Mouse (Mus musculus): ENCODE data around the gene Alkbh3.

Alkbh3 gene

DNA sequence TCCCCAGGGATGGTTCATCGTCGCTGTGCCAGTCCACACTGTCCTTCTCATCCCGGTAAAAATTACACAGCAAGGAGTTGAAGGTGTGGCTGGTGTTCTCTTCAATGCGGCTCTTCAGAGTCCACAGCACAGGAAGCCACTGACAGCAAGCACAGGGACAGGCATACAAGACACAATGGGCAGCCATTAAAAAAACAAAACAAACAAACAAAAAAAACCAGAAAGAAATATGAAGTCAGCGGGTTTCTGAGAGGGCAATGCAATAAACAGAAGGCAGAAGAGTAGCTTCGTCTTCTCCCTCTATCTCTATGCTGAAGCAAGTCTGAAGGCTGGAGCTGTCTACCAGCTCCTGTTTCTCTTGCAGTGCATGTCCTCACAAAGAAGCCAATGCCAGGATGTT lies 14.4 kb downstream of the Alkbh3 start, which contains the start of gene Gm27027:
Gm27027 (minus strand) TSS at position 101 of the 400 bp plus-strand sequence.
- DNase-seq (ENCODE audit: low read depth, low spot score): no peak

DNA sequence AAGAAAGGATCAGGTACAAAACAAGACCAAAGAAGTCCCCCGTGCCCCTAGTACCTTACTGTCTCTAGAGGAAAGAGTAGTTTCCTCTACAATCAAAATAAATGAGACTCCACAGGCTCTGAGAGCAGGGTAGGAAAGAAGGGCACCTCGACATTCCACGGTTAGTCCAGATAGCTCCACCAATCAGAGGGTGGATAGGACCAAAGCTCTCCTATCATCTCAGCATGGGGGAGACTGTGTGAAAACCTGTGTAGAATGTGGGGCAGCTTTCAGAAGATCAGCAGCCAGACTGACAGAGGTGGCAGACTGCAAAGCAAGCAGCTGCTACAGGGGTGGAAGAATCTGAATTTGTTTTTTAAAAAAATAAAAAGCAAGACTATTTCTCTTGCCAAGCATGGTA lies 17.8 kb downstream of the Alkbh3 start:
- DNase-seq (ENCODE audit: low read depth, low spot score): peak; percentile 73

DNA sequence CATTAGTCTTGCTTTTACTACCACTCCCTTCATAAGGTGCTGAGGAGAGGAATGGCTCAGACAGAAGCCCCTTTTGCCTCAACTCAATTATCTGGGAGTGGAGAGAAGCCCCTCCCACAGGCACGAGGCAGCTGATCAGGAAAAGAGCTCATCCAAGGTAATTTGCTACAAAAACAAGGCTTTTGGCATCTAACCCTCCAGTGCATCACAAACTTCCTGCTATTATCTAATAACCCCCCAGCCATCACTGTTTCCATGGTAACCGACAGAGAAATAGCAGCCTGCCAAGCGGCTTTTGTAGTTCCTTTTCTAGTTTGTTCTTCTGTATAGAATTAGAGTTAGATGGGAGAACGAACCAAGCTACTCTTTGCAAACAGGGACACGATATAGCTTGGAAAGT lies 18.3 kb downstream of the Alkbh3 start:
- peak; percentile 85 for DNase-seq (ENCODE audit: low read depth, low spot score)

DNA sequence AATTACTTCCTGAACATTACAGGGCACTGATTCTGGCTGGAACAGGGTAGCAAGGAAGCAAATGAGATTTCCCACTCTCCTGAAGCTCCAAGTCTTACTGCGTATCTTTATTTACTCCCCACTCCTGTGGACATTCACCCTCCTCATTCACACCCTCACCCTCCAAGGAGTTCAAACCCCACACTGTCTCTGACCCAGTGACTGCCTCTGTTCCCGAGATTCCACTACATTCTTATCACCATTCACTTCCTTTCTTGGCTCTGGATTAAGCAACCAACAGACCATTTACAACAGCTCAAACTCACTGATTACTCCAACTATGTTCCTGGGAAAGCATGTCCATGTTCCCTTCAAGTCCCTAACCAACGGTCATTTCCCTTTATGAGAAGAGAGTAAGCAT lies 19.3 kb downstream of the Alkbh3 start:
- no peak for DNase-seq (ENCODE audit: low read depth, low spot score)

DNA sequence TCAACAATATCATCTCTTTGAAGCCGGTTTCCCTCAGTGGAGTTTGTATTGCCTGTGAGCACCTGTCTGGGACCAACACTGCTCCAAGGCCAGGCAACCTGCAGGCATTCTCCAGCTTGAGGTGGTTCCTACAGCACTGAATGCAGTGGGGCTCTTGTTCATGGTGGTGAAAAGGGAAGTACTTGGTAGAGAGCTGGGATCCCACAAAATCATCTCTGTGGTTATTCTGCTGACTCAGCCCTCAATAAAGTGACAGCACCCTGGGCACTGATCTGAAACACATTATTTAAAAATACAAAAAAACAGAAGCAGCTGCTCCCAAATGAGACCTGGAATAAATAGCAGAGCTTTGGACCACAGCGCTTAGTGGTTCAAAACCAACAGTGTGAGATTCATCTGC lies 22.2 kb downstream of the Alkbh3 start:
- no peak for DNase-seq (ENCODE audit: low read depth, low spot score)

DNA sequence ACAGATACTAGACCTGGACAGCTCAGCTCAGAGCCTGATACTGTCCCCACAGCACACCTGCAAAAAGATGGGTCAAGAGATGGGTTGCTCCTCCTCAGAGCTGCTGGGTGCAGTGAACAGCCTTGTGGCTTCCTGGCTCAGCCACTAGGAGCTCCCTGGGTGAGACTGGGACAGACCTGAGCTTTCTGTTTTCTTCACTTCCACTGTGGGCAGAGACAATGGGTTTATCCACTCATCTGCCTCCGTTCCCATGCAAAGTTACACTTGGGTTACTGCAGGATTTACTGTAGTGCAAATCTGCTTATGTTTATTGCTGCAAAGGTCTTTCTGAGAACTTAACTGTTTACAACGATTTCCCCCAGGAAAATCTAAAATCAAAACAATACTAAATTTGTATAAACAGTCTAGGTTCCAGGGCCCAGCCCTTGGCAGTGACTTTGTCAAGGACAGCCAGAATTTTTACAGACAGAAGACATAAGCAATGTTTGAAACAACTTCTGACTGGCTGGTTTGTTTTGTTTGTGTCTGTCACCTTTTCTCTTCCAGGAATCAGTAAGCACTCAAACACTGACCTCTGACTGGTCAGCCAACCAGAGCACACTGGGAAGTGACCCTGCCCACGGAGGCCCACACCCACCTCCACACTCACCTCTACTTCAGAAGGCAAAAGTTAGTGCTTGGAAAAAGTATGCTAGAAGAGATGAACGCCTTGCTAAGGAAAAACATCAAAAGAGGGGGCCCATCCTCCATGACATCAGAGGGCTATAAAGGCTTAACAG lies 28.0 kb downstream of the Alkbh3 start:
- DNase-seq (ENCODE audit: low read depth, low spot score): no peak

DNA sequence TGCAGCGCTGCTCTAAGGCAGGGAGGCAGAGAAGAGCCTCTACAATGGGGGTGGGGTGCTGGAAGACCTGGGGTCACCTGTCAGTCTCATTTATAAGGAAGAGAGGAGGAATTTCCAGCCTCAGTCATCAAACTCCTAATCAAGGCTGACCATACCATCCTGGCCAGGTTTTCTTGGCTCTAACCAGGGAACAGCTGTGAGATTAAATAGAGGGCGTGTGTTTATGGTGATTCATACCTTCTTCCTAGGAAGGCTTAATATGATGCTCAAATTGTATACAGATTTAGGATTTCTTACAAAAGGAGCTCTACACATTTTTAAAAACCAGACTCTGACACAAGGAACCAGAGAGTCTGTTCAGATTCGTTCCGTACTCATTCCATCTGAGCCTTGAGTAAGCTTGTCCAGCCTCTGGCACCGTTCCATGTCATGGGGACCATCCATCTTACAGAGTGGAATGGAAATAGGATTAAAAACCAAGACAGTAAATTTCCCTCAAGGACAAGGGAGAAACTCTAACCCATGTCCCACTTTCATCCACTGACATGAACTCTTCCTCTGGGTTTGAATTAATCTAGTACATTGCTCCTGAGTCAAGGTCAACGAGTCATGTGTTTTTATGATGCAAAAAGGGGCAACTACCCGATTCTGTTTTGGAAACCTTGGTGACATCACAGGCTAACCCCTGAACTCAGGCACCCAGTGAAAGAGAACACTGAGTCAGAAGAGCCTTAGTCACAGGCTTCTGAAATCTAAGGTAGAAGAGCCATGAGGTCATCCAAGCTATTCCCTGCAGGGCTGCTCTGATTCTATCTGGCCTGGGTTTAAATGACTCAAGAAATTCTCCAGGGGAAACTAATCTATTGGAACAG lies 31.1 kb downstream of the Alkbh3 start:
- DNase-seq (ENCODE audit: low read depth, low spot score): peak; percentile 75

DNA sequence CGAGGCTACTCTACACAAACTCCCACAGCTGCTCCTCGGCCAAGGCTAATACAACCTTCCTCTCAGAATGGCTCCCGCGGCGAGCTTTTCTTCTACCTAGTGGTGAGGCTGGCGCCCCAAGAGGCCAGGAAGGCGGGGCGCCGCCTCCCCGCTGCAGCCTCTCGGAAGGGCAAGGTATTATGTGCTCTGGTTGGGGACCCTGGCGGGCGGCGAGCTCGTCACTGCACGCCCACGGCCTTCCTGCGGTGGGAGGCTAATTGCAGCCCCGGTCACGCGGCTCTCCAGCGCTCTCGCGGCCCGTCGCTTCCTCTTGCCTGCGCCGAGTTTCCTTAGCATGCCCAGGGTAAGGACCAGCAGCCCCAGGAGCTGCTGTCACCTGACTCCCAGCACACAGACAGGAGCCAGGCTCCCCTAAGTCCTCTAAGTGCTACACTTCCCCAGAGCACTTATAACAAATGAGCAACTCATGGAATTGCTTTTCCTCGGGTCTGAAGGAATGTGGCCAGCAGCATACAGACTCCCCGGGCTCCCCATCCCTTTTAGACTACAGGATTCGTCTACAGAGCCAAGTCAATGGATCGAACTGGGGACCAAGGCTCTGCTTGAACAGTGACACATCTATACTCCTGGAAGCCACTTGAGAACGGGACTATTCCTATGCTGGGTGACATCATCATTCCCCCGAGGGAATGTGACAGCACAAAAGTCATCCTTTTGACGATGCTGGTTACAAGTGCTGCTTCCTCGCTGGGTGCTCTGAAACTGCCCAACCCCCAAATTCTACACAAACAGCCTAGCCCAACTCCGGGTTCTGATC lies 34.0 kb downstream of the Alkbh3 start:
- peak; percentile 77 for DNase-seq (ENCODE audit: low read depth, low spot score)

DNA sequence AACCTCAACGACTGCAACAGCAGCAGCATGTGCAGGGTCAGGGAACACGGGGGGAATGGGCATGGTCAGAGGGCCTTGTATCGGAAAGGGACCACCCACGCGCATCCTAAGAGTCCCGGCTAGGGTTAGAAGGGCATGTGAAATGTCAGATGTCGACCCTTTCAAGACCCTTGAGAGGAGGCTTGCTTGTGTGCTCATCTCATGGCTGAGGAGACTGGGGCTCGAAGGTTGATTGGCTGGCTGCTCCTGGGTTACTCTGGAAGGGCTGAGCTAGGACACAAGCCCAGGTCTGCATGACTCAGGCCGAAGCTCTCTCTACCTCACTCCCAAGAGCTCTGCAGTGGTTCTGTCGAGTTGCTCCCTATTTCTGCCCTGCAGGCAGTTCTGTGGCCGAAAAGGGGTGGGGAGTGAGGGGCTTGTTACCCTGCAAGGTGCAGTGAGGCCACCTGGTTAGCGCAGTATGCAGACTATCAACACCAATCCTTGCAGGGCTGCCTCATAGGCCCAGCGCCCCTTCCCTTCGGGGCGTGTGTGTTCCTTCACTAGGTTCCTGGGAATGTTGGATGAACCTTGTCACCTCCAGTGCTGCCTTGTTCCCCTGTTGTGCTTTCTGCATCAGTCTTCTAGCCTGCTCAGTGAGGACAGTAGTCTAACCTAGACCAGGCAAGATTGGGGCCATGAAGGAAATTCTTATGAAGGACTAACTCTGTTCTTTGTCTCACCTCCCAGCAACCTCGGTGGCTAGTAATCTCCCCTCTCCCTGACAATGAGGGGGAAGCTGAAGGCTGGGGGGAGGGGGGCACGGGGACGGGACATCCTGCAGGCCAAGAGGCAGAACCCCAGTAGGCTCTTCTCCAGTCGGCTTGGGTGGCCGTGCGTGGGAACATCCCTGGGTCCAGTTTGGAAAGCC lies 34.8 kb downstream of the Alkbh3 start:
- no peak for DNase-seq (ENCODE audit: low read depth, low spot score)

DNA sequence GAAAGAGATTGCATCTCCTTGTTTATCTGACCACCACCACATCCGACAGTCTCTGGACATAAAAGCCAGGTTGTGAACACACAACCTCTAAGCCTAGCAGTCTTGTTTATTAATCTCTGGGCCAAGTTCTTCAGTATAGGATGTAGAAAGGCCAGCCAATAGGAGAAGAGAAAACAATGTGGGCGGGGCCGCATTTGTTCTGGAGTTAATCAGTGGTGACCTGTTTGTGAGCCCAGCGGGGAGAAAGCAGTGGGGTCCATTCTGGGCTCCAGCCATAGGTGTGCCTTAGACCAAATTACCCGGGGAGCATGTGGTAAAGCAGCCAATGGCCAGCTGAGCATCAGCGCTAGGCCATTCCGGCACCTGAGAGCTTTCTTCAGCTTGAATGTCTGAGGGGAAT lies 35.6 kb downstream of the Alkbh3 start:
- DNase-seq (ENCODE audit: low read depth, low spot score): no peak

DNA sequence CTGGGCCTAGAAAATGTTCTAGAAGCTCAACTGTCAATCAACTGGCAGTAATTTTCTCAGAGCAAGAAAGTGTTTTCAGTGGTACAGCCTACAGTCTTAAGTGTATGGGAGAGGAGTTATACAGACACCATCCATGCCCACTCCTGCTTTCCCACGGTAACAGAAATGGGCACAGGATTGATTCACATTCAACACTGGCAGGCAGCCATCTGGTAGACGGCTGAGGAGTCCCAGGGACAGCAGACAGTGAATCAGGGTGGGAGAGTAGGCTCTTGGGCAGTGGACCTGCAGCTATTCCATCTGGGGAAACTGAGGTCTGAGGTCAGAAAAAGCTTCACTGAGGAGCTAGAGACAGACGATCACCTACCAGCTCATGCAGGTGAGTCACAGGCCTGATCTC lies 39.0 kb downstream of the Alkbh3 start:
- peak; percentile 45 for DNase-seq (ENCODE audit: low read depth, low spot score)

DNA sequence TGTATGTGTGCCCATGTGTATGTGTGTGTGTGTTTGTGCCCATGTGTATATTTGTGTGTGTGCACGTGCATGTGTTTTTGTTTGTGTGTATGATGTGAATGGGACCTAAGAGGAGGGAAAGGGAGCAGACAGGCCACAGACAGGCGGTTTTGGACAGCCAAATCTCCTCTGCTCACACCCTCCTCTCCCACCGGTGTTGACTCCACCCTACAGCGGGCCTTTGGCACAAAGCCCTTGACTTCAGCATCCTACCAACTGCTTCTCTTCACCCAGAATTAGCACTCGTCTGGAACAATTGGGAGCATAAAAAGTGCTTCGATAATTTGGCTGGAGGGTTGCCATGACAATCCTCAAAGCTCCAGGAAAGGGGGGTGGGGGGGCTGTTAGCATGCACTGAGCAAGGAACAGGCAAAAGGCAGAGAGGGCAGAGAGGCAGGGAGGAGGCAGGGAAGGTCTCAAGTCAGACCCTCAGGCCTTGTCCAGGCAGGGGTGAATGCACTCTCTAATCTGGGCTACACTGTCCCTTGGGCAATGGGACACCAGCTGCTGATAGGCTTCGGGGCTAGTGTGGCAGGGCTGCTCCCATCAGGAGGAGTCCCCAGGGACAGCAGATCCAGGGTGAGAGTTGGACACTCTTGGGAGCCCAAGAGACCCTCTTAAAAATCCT lies 46.0 kb downstream of the Alkbh3 start:
- DNase-seq (ENCODE audit: low read depth, low spot score): peak; percentile 83

DNA sequence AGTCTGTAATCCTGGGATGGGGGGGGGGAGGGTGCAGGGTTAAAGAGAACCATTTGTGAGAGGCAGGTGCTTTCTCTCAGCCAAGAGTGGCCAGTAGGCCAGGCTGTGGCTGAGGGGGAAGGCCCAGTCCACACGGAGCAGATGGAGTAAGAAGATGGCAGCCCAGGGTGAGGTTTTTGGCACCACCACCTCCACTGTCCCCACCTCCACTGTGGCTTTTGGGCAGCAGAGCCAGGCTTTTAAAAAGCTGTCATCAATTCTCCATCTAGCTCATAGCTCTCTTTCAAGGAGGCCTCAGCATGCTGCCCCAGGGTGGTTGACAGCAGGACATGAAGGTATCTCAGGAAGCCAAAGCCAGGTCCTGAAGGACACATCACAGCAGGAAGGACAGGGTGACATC lies 46.8 kb downstream of the Alkbh3 start:
- DNase-seq (ENCODE audit: low read depth, low spot score): peak; percentile 59

DNA sequence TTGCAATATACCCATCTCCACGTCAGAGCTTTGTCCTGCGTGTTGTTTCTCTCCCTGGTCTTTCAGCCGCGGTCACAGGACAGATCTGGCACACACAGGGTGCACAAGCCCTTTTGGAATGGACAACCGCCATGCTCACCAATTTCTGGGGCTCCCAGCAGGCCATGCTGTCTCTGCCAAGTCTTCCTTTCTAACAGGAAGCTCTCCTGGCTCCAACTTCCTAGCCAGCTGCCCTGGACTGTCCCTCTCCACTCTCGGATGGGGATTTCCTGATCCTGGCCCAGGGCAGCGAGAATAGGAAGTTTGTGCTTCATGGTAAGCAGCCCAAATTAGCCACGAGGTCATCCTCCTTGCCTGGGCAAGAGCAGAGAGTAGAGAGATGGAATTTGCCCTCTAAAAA lies 48.9 kb downstream of the Alkbh3 start:
- peak; percentile 93 for DNase-seq (ENCODE audit: low read depth, low spot score)

DNA sequence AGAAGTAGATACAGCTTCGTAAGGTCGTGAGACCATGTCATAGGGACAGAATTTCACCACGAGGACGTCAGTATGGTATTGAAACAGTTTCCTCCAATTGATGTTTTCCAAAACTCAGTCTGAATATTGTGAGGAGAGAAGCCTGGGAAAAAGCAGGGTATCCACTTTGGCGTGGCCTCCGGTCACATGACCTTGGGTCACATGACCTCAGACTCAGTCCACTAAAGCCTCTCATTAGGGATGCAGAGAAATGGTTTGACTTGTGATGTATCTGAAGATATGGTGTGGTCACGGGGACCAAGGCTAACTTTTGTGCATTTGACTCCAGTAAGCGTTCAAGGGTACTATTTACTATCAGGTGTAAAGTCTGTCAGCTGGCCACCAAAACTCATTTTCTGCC lies 51.3 kb downstream of the Alkbh3 start:
- no peak for DNase-seq (ENCODE audit: low read depth, low spot score)

DNA sequence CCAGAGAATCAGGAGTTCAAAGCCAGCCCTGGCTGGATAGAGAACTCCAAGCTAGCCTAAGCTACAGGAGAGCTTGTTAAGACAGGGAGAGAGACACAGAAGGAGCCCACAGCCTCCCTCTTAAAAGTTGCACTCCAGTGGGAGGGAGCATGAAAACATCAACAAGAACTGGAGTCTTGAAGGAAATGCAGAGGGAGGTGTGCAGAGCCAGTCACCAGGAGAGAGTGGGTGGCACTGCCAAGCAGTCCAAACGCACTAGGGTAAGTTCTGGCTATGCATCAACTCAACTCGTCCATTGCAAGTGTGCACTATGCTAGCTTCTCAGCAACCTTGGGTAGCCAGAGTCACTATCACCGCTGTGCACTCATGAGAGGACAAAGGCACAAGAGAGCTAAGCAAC lies 52.4 kb downstream of the Alkbh3 start:
- peak; percentile 75 for DNase-seq (ENCODE audit: low read depth, low spot score)

DNA sequence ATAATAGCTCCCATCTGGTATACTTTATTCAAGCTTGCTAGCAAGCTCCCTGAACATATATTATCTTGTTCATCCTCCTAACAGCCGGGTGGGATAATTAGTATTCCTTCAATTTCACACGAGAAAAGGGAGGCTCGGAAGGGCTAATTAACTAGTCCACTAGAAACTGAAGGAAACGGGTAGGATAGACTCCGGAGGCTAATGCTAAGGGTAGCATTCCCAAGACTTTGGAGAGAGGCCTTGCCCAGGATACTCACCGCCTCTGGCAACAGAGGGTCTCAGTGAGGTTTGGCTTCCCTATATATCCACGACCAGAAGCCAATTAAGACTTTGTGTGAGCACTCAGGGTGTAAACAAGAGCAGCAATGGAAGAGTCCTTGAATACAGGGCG lies 52.8 kb downstream of the Alkbh3 start:
- no peak for DNase-seq (ENCODE audit: low read depth, low spot score)

DNA sequence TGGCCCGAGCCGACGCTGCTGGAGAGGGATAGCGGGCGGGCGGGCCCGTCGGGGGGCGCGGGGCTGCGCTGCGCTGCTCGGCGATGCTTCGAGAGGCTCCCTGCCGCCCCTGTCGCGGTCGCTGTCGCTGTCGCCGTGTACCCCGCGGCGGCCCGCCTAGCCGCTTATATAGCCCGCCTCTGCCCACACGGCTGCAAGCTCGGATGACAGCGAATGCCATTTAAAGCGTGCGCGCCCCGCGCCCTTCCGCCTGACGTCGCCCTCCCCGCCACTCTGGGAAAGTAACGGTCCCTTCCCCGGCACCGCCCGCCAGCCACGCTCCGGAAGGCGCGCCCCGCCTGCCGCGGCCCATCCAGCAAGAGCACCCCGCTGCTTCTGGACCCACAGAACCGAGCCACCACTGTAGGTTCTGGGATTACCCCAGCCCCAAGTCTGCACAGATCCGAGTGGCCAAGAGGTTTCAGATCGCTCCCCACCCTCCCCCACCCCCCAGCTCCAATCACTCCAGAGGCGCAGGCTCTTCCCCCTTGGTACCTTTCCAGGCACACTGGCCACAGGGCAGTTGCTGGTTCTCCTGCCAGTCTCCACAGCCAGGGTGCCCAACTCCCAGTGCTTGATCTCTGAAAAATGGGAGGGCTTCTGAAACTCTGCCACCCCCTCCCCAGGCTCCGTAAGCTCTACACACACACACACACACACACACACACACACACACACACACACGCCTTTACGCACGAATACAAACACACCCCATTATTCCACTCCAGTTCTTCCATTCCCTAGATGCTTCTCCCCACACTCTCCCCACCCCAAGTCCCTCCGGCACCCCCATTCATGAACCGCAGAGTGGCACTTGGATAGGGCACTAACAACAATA lies 53.5 kb downstream of the Alkbh3 start, which contains the start of gene Gm13889:
Gm13889 (minus strand) TSS at position 294 of the 877 bp plus-strand sequence.
- DNase-seq (ENCODE audit: low read depth, low spot score): peak; percentile 91

DNA sequence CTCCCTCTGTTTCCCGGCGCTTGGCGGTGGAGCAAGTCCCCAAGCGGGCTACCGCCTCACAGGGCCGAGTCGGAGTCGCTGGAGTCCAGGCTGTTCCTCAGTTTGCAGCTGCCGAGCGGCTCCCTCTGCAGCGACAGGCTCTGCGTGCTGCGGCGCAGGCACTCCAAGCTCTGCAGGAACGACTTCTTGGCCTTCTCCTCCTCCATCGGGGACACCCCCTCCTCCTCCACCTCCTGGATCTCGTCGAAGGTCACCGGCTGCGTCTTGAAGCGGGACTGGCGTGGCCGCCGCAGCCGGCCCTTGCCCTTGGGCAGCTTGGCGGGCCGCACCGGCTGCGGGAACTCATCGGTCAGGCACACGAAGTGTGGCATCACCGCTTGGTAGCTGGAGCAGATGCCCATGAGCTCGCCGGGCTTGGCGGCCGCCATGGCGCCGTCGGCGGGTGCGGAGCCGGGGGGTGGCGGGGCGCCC lies 54.2 kb downstream of the Alkbh3 start:
- DNase-seq (ENCODE audit: low read depth, low spot score): peak; percentile 86
